Mouse (Mus musculus) CH12.LX (cell line): ENCODE data around the gene Khdrbs2. TPM values are rescaled to one million over a fixed set of nuclear protein-coding genes. Genes with fewer than 3 reads are reported as not detected.

Experiments used
- DNase-seq: peaks from one replicate; pipeline ENCODE4 v3.0.0-alpha.2; 2013; ENCODE audit errors: extremely low read depth
- H3K27ac ChIP-seq: 2 replicates; pipeline ENCODE4 v1.5.1; 2012; ENCODE audit warnings: low read depth, mild to moderate bottlenecking, control low read depth, moderate library complexity; ENCODE audit not compliant: insufficient read depth
- H3K27me3 ChIP-seq: replicated peaks from 2 replicates; pipeline ENCODE3; 2012; ENCODE audit warnings: inconsistent platforms
- H3K36me3 ChIP-seq, 2 experiments: replicated peaks in 1 of 2; 2 replicates each; pipeline versions ENCODE3 to v1.6.1; 2012; ENCODE audit warnings: inconsistent platforms in 1 of 2, low read length in 1 of 2, mild to moderate bottlenecking in 1 of 2, mixed read lengths in 1 of 2, moderate library complexity in 1 of 2; ENCODE audit not compliant: control insufficient read depth in 1 of 2, insufficient read depth in 1 of 2
- H3K4me1 ChIP-seq, 2 experiments: 2 replicates each; pipeline ENCODE4 v1.6.1; 2012; ENCODE audit warnings: inconsistent platforms in 1 of 2, moderate library complexity in 1 of 2; ENCODE audit not compliant: insufficient read depth in 2 of 2, control insufficient read depth in 1 of 2
- H3K4me2 ChIP-seq: 2 replicates; pipeline ENCODE4 v1.6.1; 2012; ENCODE audit warnings: low read depth, mild to moderate bottlenecking, control low read depth; ENCODE audit not compliant: poor library complexity, insufficient read depth, severe bottlenecking
- H3K4me3 ChIP-seq, 3 experiments: fragments of 150-350 bp in 1 of 3; sonication (generic) in 1 of 3; replicated peaks in 1 of 3; 2 replicates each; pipeline versions ENCODE3 to v1.5.1; 2011 to 2012; ENCODE audit warnings: low read depth in 2 of 3, low read length in 2 of 3, mild to moderate bottlenecking in 2 of 3, moderate library complexity in 2 of 3, control low read depth in 1 of 3, improper control_type of control experiment in 1 of 3, inconsistent platforms in 1 of 3, mixed read lengths in 1 of 3; ENCODE audit not compliant: poor library complexity in 1 of 3
- H3K79me2 ChIP-seq: replicated peaks from 2 replicates; pipeline ENCODE4 v1.6.1; 2012; ENCODE audit warnings: mild to moderate bottlenecking, moderate library complexity; ENCODE audit not compliant: control insufficient read depth, poor library complexity, insufficient read depth, severe bottlenecking; ENCODE audit errors: extremely low read depth
- H3K9ac ChIP-seq: 2 replicates; pipeline ENCODE4 v1.6.1; 2012; ENCODE audit warnings: low read depth, mild to moderate bottlenecking, control low read depth, moderate library complexity; ENCODE audit not compliant: insufficient read depth
- H3K9me3 ChIP-seq: replicated peaks from 2 replicates; pipeline ENCODE3; 2012; ENCODE audit warnings: low read length, inconsistent platforms, mixed read lengths
- BHLHE40 ChIP-seq: IDR thresholded peaks from 2 replicates; pipeline ENCODE4 v1.6.1; 2011; ENCODE audit warnings: mild to moderate bottlenecking, low read depth, low read length, improper control_type of control experiment
- CTCF ChIP-seq, 2 experiments: IDR thresholded peaks in 1 of 2; conservative IDR thresholded peaks in 1 of 2; 2 replicates each; pipeline ENCODE4 v1.5.1; 2011 to 2012; ENCODE audit warnings: low read depth in 2 of 2, low read length in 2 of 2, improper control_type of control experiment in 1 of 2, inconsistent platforms in 1 of 2, mild to moderate bottlenecking in 1 of 2, moderate library complexity in 1 of 2
- E2F4 ChIP-seq: IDR thresholded peaks from 2 replicates; pipeline ENCODE4 v1.6.1; 2011; ENCODE audit warnings: low read depth, low read length, improper control_type of control experiment; ENCODE audit not compliant: insufficient replicate concordance
- GABPA ChIP-seq: IDR thresholded peaks from 2 replicates; pipeline ENCODE4 v1.6.1; 2012; ENCODE audit warnings: low read depth, low read length, improper control_type of control experiment, inconsistent platforms; ENCODE audit not compliant: insufficient replicate concordance
- JUN ChIP-seq: IDR thresholded peaks from 2 replicates; pipeline ENCODE4 v1.6.1; 2011; ENCODE audit warnings: low read depth, mild to moderate bottlenecking, low read length, improper control_type of control experiment, moderate library complexity; ENCODE audit not compliant: insufficient read depth
- JUND ChIP-seq: conservative IDR thresholded peaks from 2 replicates; pipeline ENCODE4 v1.6.1; 2011; ENCODE audit warnings: low read depth, low read length, improper control_type of control experiment
- KAT2A ChIP-seq: IDR thresholded peaks from 2 replicates; pipeline ENCODE4 v1.6.1; 2012; ENCODE audit warnings: low read length, improper control_type of control experiment, inconsistent platforms; ENCODE audit not compliant: insufficient replicate concordance
- MAX ChIP-seq: IDR thresholded peaks from 2 replicates; pipeline ENCODE4 v1.6.1; 2011; ENCODE audit warnings: low read length, improper control_type of control experiment
- MEF2A ChIP-seq: IDR thresholded peaks from 2 replicates; pipeline ENCODE4 v1.6.1; 2014; ENCODE audit warnings: low read depth, mild to moderate bottlenecking, inconsistent platforms, low read length, improper control_type of control experiment, borderline replicate concordance
- POLR2AphosphoS2 ChIP-seq: IDR thresholded peaks from 2 replicates; pipeline ENCODE4 v1.6.1; 2011; ENCODE audit warnings: low read depth, low read length, improper control_type of control experiment
- RAD21 ChIP-seq: IDR thresholded peaks from 2 replicates; pipeline ENCODE4 v1.6.1; 2011; ENCODE audit warnings: low read depth, mild to moderate bottlenecking, low read length, improper control_type of control experiment, moderate library complexity
- SIN3A ChIP-seq: IDR thresholded peaks from 2 replicates; pipeline ENCODE4 v1.6.1; 2012; ENCODE audit warnings: low read length, improper control_type of control experiment, inconsistent platforms
- SMC3 ChIP-seq: IDR thresholded peaks from 2 replicates; pipeline ENCODE4 v1.6.1; 2011; ENCODE audit warnings: low read depth, low read length, improper control_type of control experiment
- TCF12 ChIP-seq: IDR thresholded peaks from 2 replicates; pipeline ENCODE4 v1.6.1; 2014; ENCODE audit warnings: low read depth, mild to moderate bottlenecking, inconsistent platforms, low read length, improper control_type of control experiment
- USF2 ChIP-seq: conservative IDR thresholded peaks from 2 replicates; pipeline ENCODE4 v1.6.1; 2011; ENCODE audit warnings: low read depth, low read length, improper control_type of control experiment
- ZC3H11A ChIP-seq: IDR thresholded peaks from 2 replicates; pipeline ENCODE4 v1.6.1; 2012; ENCODE audit warnings: low read depth, mild to moderate bottlenecking, inconsistent platforms, low read length, improper control_type of control experiment
- ZKSCAN1 ChIP-seq: IDR thresholded peaks from 2 replicates; pipeline ENCODE4 v1.6.1; 2012; ENCODE audit warnings: low read depth, inconsistent platforms, low read length, improper control_type of control experiment, borderline replicate concordance
- ZMIZ1 ChIP-seq: IDR thresholded peaks from 2 replicates; pipeline ENCODE4 v1.6.1; 2012; ENCODE audit warnings: low read depth, mild to moderate bottlenecking, inconsistent platforms, low read length, improper control_type of control experiment
- dilution Hi-C: fragments of 300-500 bp; cut with MboI; formaldehyde crosslinking; loops from 2 replicates; pipeline ENCODE4 v1.14.3; 2020; ENCODE audit warnings: low sequenced_read_pairs; ENCODE audit not compliant: extremely low pct_unique_long_range_greater_than_20kb, extremely low pct_ligation_motif_present
- in situ Hi-C: fragments of 300-500 bp; cut with MboI; formaldehyde crosslinking; loops from 3 replicates; pipeline ENCODE4 v1.14.3; 2019; ENCODE audit warnings: low sequenced_read_pairs, low pct_ligation_motif_present, low pct_unique_long_range_greater_than_20kb, mixed read lengths
- polyA plus RNA-seq: library from polyadenylated mRNA; unstranded; fragments of >175 nt; gene quantifications from 2 replicates; pipeline ENCODE4 v1.2.1, GENCODE M21; 2012; ENCODE audit warnings: low read depth; ENCODE audit not compliant: insufficient read length
- total RNA-seq, 2 experiments: library from RNA; depleted of rRNA; stranded (reverse); fragments of 300-350 nt in 1 of 2; fragments of >200 nt in 1 of 2; gene quantifications; 2 replicates each; pipeline ENCODE4 v1.2.3; 2012 to 2014

Khdrbs2 gene
- total RNA-seq (2012; rRNA removed): not detected in 2 replicates
- total RNA-seq (2014; rRNA removed): not detected in 2 replicates
- not detected in 2 replicates for polyA plus RNA-seq

DNA sequence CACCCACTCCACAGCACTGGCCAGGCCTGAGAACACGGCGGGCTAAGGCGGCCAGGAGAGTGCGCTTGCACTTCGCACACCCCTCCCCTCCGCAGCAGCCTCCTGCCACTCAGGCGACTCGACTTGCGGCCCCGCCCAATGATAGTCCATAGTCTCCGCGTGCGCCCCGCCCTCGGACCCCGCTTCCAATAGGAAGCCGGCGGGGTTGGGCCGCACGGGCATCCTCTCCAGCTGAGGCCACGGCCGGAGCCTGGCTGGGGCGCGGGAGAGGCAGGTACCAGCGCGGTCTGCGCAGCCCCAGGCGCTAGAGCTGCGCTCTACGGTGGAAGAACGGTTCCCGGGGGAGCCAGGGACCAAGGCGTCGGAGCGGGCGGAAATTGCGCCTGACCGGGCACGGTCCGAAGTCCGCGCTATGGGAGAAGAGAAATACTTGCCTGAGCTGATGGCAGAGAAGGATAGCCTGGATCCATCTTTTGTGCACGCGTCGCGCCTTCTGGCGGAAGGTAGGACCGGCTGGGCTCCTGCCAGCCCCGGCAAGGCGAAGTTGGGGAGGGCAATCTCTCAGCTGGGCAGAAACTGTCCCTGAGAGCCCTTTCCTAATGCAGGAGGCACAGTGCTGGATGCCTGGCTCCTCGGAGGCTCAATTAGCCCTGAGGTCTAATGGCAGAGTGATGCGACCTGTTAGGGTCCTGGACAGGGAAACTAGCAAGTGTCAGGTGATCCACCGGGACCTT lies at the start of gene Khdrbs2:
Khdrbs2 (plus strand) TSS at position 209 of the 734 bp plus-strand sequence.
- Histone ChIP-seq H3K9ac (no peak within 1 kb of the TSS), H3K79me2 (no peaks in the 10 kb centered on the region), H3K4me2 (no peak within 1 kb of the TSS), H3K4me3 (no peak within 1 kb of the TSS), H3K9me3 (peaks cover 27% of the 10 kb centered on the region), H3K27ac (no peak within 1 kb of the TSS), H3K27me3 (no peaks in the 10 kb centered on the region), H3K4me1 (no peaks in the 10 kb centered on the region), H3K36me3 (no peaks in the 10 kb centered on the region)
- no peak for DNase-seq
- TF ChIP-seq KAT2A: no peak
- no peak for TF ChIP-seq JUN
- TF ChIP-seq TCF12: no peak
- TF ChIP-seq MAX: no peak
- TF ChIP-seq ZC3H11A: no peak
- no peak for TF ChIP-seq BHLHE40
- TF ChIP-seq E2F4: no peak
- TF ChIP-seq JUND: no peak
- TF ChIP-seq GABPA: no peak
- TF ChIP-seq ZKSCAN1: no peak
- TF ChIP-seq SIN3A: no peak
- in situ Hi-C loops (no loop called here), dilution Hi-C loops (no loop called here)

- no peak for DNase-seq
- Histone ChIP-seq H3K4me3 (no peak overlapping the region), H3K9ac (no peak overlapping the region), H3K4me1 (no peaks in the 10 kb centered on the region), H3K36me3 (no peaks in the 10 kb centered on the region), H3K9me3 (peaks cover 39% of the 10 kb centered on the region), H3K27ac (no peak overlapping the region), H3K79me2 (no peaks in the 10 kb centered on the region), H3K27me3 (no peaks in the 10 kb centered on the region), H3K4me2 (no peak overlapping the region)
- TF ChIP-seq ZKSCAN1: no peak
- TF ChIP-seq KAT2A: no peak
- TF ChIP-seq TCF12: no peak
- no peak for TF ChIP-seq ZMIZ1
- no peak for TF ChIP-seq GABPA
- no peak for TF ChIP-seq POLR2AphosphoS2
- no peak for TF ChIP-seq MEF2A
- no peak for TF ChIP-seq ZC3H11A
- no peak for TF ChIP-seq USF2
- TF ChIP-seq SMC3: no peak
- TF ChIP-seq RAD21: no peak
- no peak for TF ChIP-seq SIN3A
- no peak for TF ChIP-seq CTCF (conservative IDR thresholded peaks at IDR 0.05 in 1 of 2, IDR thresholded peaks at IDR 0.05 in 1 of 2; ENCODE audit: low read depth in 2 of 2, low read length in 2 of 2)
- TF ChIP-seq BHLHE40: no peak
- dilution Hi-C loops: no loop called here
- in situ Hi-C loops: no loop called here
Measured at GRCm38 (mm10) chr1:32174566-32174965, 2.1 kb downstream of the Khdrbs2 start.
